Mouse (Mus musculus) kidney, adult 11 months (tissue): Measurements from ENCODE around the gene Dynlt1a.
"Not testable (repeated sequence)": the region's sequence is repeated elsewhere in the genome, so short reads cannot be mapped to it uniquely, and the experiment has no call there.

Experiments
- DNase-seq: peaks from one replicate; pipeline ENCODE4 v3.0.0; 2022

Dynlt1a gene

GRCm38 (mm10) chr17:6317339-6317985, at the start of gene Dynlt1a:
Gene Dynlt1a (minus strand): TSS chr17:6317500.
- peak; percentile 97 for DNase-seq

GRCm38 (mm10) chr17:6355256-6355655, 38.0 kb upstream of the Dynlt1a start:
- DNase-seq, result not testable (repeated sequence)

- DNase-seq, result not testable (repeated sequence)
These were observed 25.4 kb upstream of the Dynlt1a start for GRCm38 (mm10) chr17:6342606-6343294.

- not testable (repeated sequence) for DNase-seq
These were observed 11.7 kb upstream of the Dynlt1a start for GRCm38 (mm10) chr17:6328997-6329396.

- DNase-seq, result not testable (repeated sequence)
These were observed 10.3 kb upstream of the Dynlt1a start for GRCm38 (mm10) chr17:6327554-6327953.

GRCm38 (mm10) chr17:6325543-6325942, 8.2 kb upstream of the Dynlt1a start:
- peak; percentile 13 for DNase-seq

- DNase-seq, result peak; percentile 59
These were observed 7.7 kb upstream of the Dynlt1a start for GRCm38 (mm10) chr17:6325021-6325420.

GRCm38 (mm10) chr17:6321778-6322101, 4.4 kb upstream of the Dynlt1a start:
- DNase-seq, result not testable (repeated sequence)

- DNase-seq, result not testable (repeated sequence)
These were observed 3.9 kb upstream of the Dynlt1a start for GRCm38 (mm10) chr17:6321081-6321777.

GRCm38 (mm10) chr17:6316379-6317126, 747 bp downstream of the Dynlt1a start:
- DNase-seq, result peak; percentile 39

GRCm38 (mm10) chr17:6315706-6316105, 1.6 kb downstream of the Dynlt1a start:
- not testable (repeated sequence) for DNase-seq

- DNase-seq, result not testable (repeated sequence)
These were observed 2.8 kb downstream of the Dynlt1a start for GRCm38 (mm10) chr17:6314493-6314892.

- DNase-seq, result not testable (repeated sequence)
These were observed 4.5 kb downstream of the Dynlt1a start for GRCm38 (mm10) chr17:6312755-6313154.

GRCm38 (mm10) chr17:6311716-6312115, 5.6 kb downstream of the Dynlt1a start:
- DNase-seq, result not testable (repeated sequence)

GRCm38 (mm10) chr17:6306503-6306902, 10.8 kb downstream of the Dynlt1a start:
- DNase-seq, result not testable (repeated sequence)

GRCm38 (mm10) chr17:6305656-6306270, 11.5 kb downstream of the Dynlt1a start:
- DNase-seq, result not testable (repeated sequence)

GRCm38 (mm10) chr17:6304891-6305290, 12.4 kb downstream of the Dynlt1a start:
- DNase-seq, result not testable (repeated sequence)

GRCm38 (mm10) chr17:6300190-6300863, 17.0 kb downstream of the Dynlt1a start:
- DNase-seq, result peak; percentile 15

GRCm38 (mm10) chr17:6297060-6297795, 20.1 kb downstream of the Dynlt1a start:
- not testable (repeated sequence) for DNase-seq

- DNase-seq, result not testable (repeated sequence)
These were observed 23.4 kb downstream of the Dynlt1a start for GRCm38 (mm10) chr17:6293882-6294281.

GRCm38 (mm10) chr17:6289045-6289444, 28.3 kb downstream of the Dynlt1a start:
- DNase-seq, result not testable (repeated sequence)
